Mouse (Mus musculus) limb, embryonic 14.5 days (tissue): ENCODE measurements around the gene Tnfrsf9. TPM values are rescaled to one million over a fixed set of nuclear protein-coding genes. Genes with fewer than 3 reads are reported as not detected.

Experiments
- ATAC-seq: fragments of 200-750 bp; cut with Nextera tagmentation; 2 replicates; pipeline ENCODE4 v1.8.0; 2017; ENCODE audit warnings: low read depth, moderate number of reproducible peaks, moderate TSS enrichment; ENCODE audit not compliant: low FRiP score
- DNase-seq: peaks from one replicate; pipeline ENCODE4 v3.0.0-alpha.2; 2015; ENCODE audit warnings: low spot score
- H3K27ac ChIP-seq: fragments of 300-500 bp; sonication (generic); replicated peaks from 2 replicates; pipeline ENCODE4 v1.5.1; 2014; ENCODE audit warnings: low read depth, mild to moderate bottlenecking, low read length, moderate library complexity, mixed read lengths
- H3K27me3 ChIP-seq: fragments of 300-500 bp; sonication (generic); 2 replicates; pipeline ENCODE4 v1.6.1; 2014; ENCODE audit warnings: low read length, mixed read lengths; ENCODE audit not compliant: control insufficient read depth, insufficient read depth
- H3K36me3 ChIP-seq: fragments of 300-500 bp; sonication (generic); 2 replicates; pipeline ENCODE4 v1.6.1; 2014; ENCODE audit warnings: mild to moderate bottlenecking, low read length, moderate library complexity, mixed read lengths; ENCODE audit not compliant: control insufficient read depth, insufficient read depth
- H3K4me1 ChIP-seq: fragments of 300-500 bp; sonication (generic); 2 replicates; pipeline ENCODE4 v1.6.1; 2014; ENCODE audit warnings: antibody characterized with exemption, low read length, mixed read lengths; ENCODE audit not compliant: control insufficient read depth, insufficient read depth
- H3K4me2 ChIP-seq: fragments of 300-500 bp; sonication (generic); replicated peaks from 2 replicates; pipeline ENCODE4 v1.6.1; 2014; ENCODE audit warnings: low read depth, mild to moderate bottlenecking, low read length, moderate library complexity; ENCODE audit not compliant: severe bottlenecking
- H3K4me3 ChIP-seq: fragments of 300-500 bp; sonication (generic); replicated peaks from 2 replicates; pipeline ENCODE4 v1.5.1; 2014; ENCODE audit warnings: low read length
- H3K9ac ChIP-seq: fragments of 300-500 bp; sonication (generic); 2 replicates; pipeline ENCODE4 v1.6.1; 2014; ENCODE audit warnings: mild to moderate bottlenecking, low read depth, low read length, moderate library complexity; ENCODE audit not compliant: severe bottlenecking
- H3K9me3 ChIP-seq: fragments of 300-500 bp; sonication (generic); 2 replicates; pipeline ENCODE4 v1.6.1; 2016; ENCODE audit warnings: low read length; ENCODE audit not compliant: control insufficient read depth
- POLR2A ChIP-seq: fragments of 200-500 bp; IDR thresholded peaks from 2 replicates; pipeline ENCODE4 v1.8.0; 2012; ENCODE audit warnings: inconsistent platforms, mild to moderate bottlenecking, moderate library complexity, borderline replicate concordance; ENCODE audit not compliant: insufficient read depth, insufficient read length; ENCODE audit errors: extremely low read depth
- WGBS: fragments of 180-500 bp; shearing (Covaris S2); extraction: QIAGEN DNeasy Blood & Tissue Kit; methylation state at CpG from one replicate; pipeline ENCODE4 v1.1.7; 2014; 5-methylcytosine and 5-hydroxymethylcytosine counted together
- polyA plus RNA-seq, 2 experiments: library from polyadenylated mRNA; depleted of rRNA in 1 of 2; stranded (reverse) in 1 of 2; unstranded in 1 of 2; fragments of >200 nt; fragmentation: Nextera tagmentation in 1 of 2; extraction: Ambion mirVana in 1 of 2; gene quantifications; 2 replicates each; pipeline versions ENCODE4 v1.2.1 to v1.2.3; 2012 to 2014

Tnfrsf9 gene
- polyA plus RNA-seq, 2 experiments: 0.08 to 0.80 TPM

GRCm38 (mm10) chr4:150887903-150888302, 26.5 kb upstream of the Tnfrsf9 start:
- H3K4me1 ChIP-seq: peaks cover 6% of the 10 kb centered on the region
- H3K36me3 ChIP-seq: no peaks in the 10 kb centered on the region
- no peak overlapping the region for H3K27ac ChIP-seq
- WGBS: 69% methylated on average over 5 of the region's 5 CpGs
- ATAC-seq (no peak), DNase-seq (no peak)
- H3K4me3 ChIP-seq: no peak overlapping the region
- no peak overlapping the region for H3K9ac ChIP-seq
- H3K4me2 ChIP-seq: no peak overlapping the region
- H3K27me3 ChIP-seq: no peaks in the 10 kb centered on the region
- TF ChIP-seq POLR2A: no peak
- H3K9me3 ChIP-seq: no peaks in the 10 kb centered on the region

GRCm38 (mm10) chr4:150888492-150888891, 25.9 kb upstream of the Tnfrsf9 start:
- H3K27me3 ChIP-seq: no peaks in the 10 kb centered on the region
- H3K27ac ChIP-seq: no peak overlapping the region
- ATAC-seq: no peak
- H3K4me2 ChIP-seq: no peak overlapping the region
- H3K9me3 ChIP-seq: no peaks in the 10 kb centered on the region
- DNase-seq: no peak
- H3K36me3 ChIP-seq: no peaks in the 10 kb centered on the region
- TF ChIP-seq POLR2A: no peak
- WGBS: 79% methylated on average over 4 of the region's 4 CpGs
- no peak overlapping the region for H3K4me3 ChIP-seq
- H3K4me1 ChIP-seq: peaks cover 6% of the 10 kb centered on the region
- no peak overlapping the region for H3K9ac ChIP-seq

GRCm38 (mm10) chr4:150889273-150889954, 24.9 kb upstream of the Tnfrsf9 start:
- H3K4me2 ChIP-seq: peak overlapping the region; percentile 31
- DNase-seq (no peak), ATAC-seq (no peak)
- 31% methylated on average over 20 of the region's 20 CpGs for WGBS
- H3K4me3 ChIP-seq: peak overlapping the region; percentile 10
- H3K36me3 ChIP-seq: no peaks in the 10 kb centered on the region
- no peaks in the 10 kb centered on the region for H3K9me3 ChIP-seq
- H3K27me3 ChIP-seq: no peaks in the 10 kb centered on the region
- H3K9ac ChIP-seq: no peak overlapping the region; the same call in 1 of the 2 replicates
- H3K27ac ChIP-seq: 0 out of 2 replicates have a peak overlapping the region, but pooled peaks have one; percentile 58
- peaks cover 6% of the 10 kb centered on the region for H3K4me1 ChIP-seq
- no peak for TF ChIP-seq POLR2A

GRCm38 (mm10) chr4:150889955-150890315, 24.4 kb upstream of the Tnfrsf9 start:
- Histone ChIP-seq H3K4me1 (peaks cover 6% of the 10 kb centered on the region), H3K9ac (no peak overlapping the region; the same call in 1 of the 2 replicates), H3K4me2 (peak overlapping the region; percentile 31), H3K27ac (0 out of 2 replicates have a peak overlapping the region, but pooled peaks have one; percentile 58), H3K27me3 (no peaks in the 10 kb centered on the region), H3K4me3 (peak overlapping the region; percentile 10), H3K36me3 (no peaks in the 10 kb centered on the region), H3K9me3 (no peaks in the 10 kb centered on the region)
- WGBS: 26% methylated on average over 13 of the region's 13 CpGs
- ATAC-seq: no peak
- DNase-seq: peak; percentile 55
- no peak for TF ChIP-seq POLR2A

- H3K4me3 ChIP-seq: no peak overlapping the region
- H3K9ac ChIP-seq: no peak overlapping the region
- H3K27ac ChIP-seq: no peak overlapping the region
- H3K4me2 ChIP-seq: no peak overlapping the region
- H3K4me1 ChIP-seq: peaks cover 6% of the 10 kb centered on the region
- DNase-seq (no peak), ATAC-seq (no peak)
- no peaks in the 10 kb centered on the region for H3K9me3 ChIP-seq
- H3K27me3 ChIP-seq: no peaks in the 10 kb centered on the region
- no peak for TF ChIP-seq POLR2A
- peaks cover 10% of the 10 kb centered on the region for H3K36me3 ChIP-seq
- WGBS: 69% methylated on average over 5 of the region's 5 CpGs
Observed at GRCm38 (mm10) chr4:150891308-150891707, 23.1 kb upstream of the Tnfrsf9 start.
